Mouse (Mus musculus) embryonic facial prominence, embryonic 12.5 days (tissue): ENCODE results near the gene Pla2g4e. TPM values are rescaled to one million over a fixed set of nuclear protein-coding genes. Genes with fewer than 3 reads are reported as not detected.
A peak's percentile ranks its signal among the peaks of the same experiment; 100 is the strongest.

ENCODE experiments used
- ATAC-seq: fragments of 200-750 bp; cut with Nextera tagmentation; 2 replicates; pipeline ENCODE4 v1.8.0; 2017; ENCODE audit not compliant: insufficient number of reproducible peaks, insufficient read depth, low FRiP score, low TSS enrichment
- H3K27ac ChIP-seq: fragments of 300-500 bp; sonication (generic); 2 replicates; pipeline ENCODE4 v1.5.1; 2016; ENCODE audit warnings: mild to moderate bottlenecking
- H3K27me3 ChIP-seq: fragments of 300-500 bp; sonication (generic); 2 replicates; pipeline ENCODE4 v1.6.1; 2016; ENCODE audit warnings: mild to moderate bottlenecking, moderate library complexity
- H3K36me3 ChIP-seq: fragments of 300-500 bp; sonication (generic); 2 replicates; pipeline ENCODE4 v1.6.1; 2016; ENCODE audit warnings: mild to moderate bottlenecking
- H3K4me1 ChIP-seq: fragments of 300-500 bp; sonication (generic); 2 replicates; pipeline ENCODE4 v1.6.1; 2016
- H3K4me2 ChIP-seq: fragments of 300-500 bp; sonication (generic); replicated peaks from 2 replicates; pipeline ENCODE4 v1.6.1; 2016; ENCODE audit warnings: mild to moderate bottlenecking, moderate library complexity
- H3K4me3 ChIP-seq: fragments of 300-500 bp; sonication (generic); 2 replicates; pipeline ENCODE4 v1.5.1; 2016; ENCODE audit warnings: mild to moderate bottlenecking
- H3K9ac ChIP-seq: fragments of 300-500 bp; sonication (generic); 2 replicates; pipeline ENCODE4 v1.6.1; 2016; ENCODE audit warnings: mild to moderate bottlenecking, moderate library complexity
- H3K9me3 ChIP-seq: fragments of 300-500 bp; sonication (generic); 2 replicates; pipeline ENCODE4 v1.6.1; 2016; ENCODE audit warnings: mild to moderate bottlenecking, moderate library complexity
- WGBS: fragments of 180-500 bp; shearing (Covaris S2); methylation state at CpG from one replicate; pipeline ENCODE4 v1.1.7; 2016; 5-methylcytosine and 5-hydroxymethylcytosine counted together
- polyA plus RNA-seq: library from polyadenylated mRNA; unstranded; fragments of >200 nt; fragmentation: Nextera tagmentation; extraction: Ambion mirVana; gene quantifications from 2 replicates; pipeline ENCODE4 v1.2.1, GENCODE M21; 2016

Pla2g4e gene
- polyA plus RNA-seq, 1 experiment from 2014 or later: 0.04 TPM

GRCm38 (mm10) chr2:120129252-120129908 is 115.8 kb downstream of the Pla2g4e start:
- no peaks in the 10 kb centered on the region for H3K9me3 ChIP-seq
- H3K27ac ChIP-seq: 0 out of 2 replicates have a peak overlapping the region, but pooled peaks have one; percentile 20
- no peak overlapping the region for H3K4me2 ChIP-seq
- ATAC-seq: no peak
- 66% methylated on average over 8 of the region's 8 CpGs for WGBS
- H3K36me3 ChIP-seq: no peaks in the 10 kb centered on the region
- H3K4me1 ChIP-seq: peaks cover 14% of the 10 kb centered on the region
- 0 out of 2 replicates have a peak, but pooled peaks cover 2% of the 10 kb centered on the region for H3K27me3 ChIP-seq
- no peak overlapping the region for H3K9ac ChIP-seq
- H3K4me3 ChIP-seq: no peak overlapping the region

GRCm38 (mm10) chr2:120128611-120129051 is 116.5 kb downstream of the Pla2g4e start:
- peak overlapping the region; percentile 43 for H3K27ac ChIP-seq
- peaks cover 14% of the 10 kb centered on the region for H3K4me1 ChIP-seq
- no peak for ATAC-seq
- H3K4me3 ChIP-seq: no peak overlapping the region
- WGBS: 33% methylated on average over 1 of the region's 1 CpGs
- no peak overlapping the region for H3K4me2 ChIP-seq
- H3K9me3 ChIP-seq: no peaks in the 10 kb centered on the region
- 0 out of 2 replicates have a peak, but pooled peaks cover 2% of the 10 kb centered on the region for H3K27me3 ChIP-seq
- no peak overlapping the region for H3K9ac ChIP-seq
- no peaks in the 10 kb centered on the region for H3K36me3 ChIP-seq

GRCm38 (mm10) chr2:120128011-120128410 is 117.1 kb downstream of the Pla2g4e start:
- H3K4me1 ChIP-seq: peaks cover 14% of the 10 kb centered on the region
- no peaks in the 10 kb centered on the region for H3K9me3 ChIP-seq
- H3K9ac ChIP-seq: no peak overlapping the region
- peak overlapping the region; percentile 43 for H3K27ac ChIP-seq
- no peak for ATAC-seq
- H3K27me3 ChIP-seq: 0 out of 2 replicates have a peak, but pooled peaks cover 2% of the 10 kb centered on the region
- no peak overlapping the region for H3K4me2 ChIP-seq
- H3K36me3 ChIP-seq: no peaks in the 10 kb centered on the region
- H3K4me3 ChIP-seq: no peak overlapping the region

- peaks cover 17% of the 10 kb centered on the region for H3K4me1 ChIP-seq
- H3K9ac ChIP-seq: no peak overlapping the region
- H3K4me2 ChIP-seq: no peak overlapping the region
- 81% methylated on average over 1 of the region's 1 CpGs for WGBS
- no peaks in the 10 kb centered on the region for H3K36me3 ChIP-seq
- ATAC-seq: no peak
- H3K27ac ChIP-seq: no peak overlapping the region
- H3K4me3 ChIP-seq: no peak overlapping the region
- H3K9me3 ChIP-seq: no peaks in the 10 kb centered on the region
- 0 out of 2 replicates have a peak, but pooled peaks cover under 1% of the 10 kb centered on the region for H3K27me3 ChIP-seq
These were observed 118.2 kb downstream of the Pla2g4e start for GRCm38 (mm10) chr2:120126901-120127300.

- Histone ChIP-seq H3K4me2 (no peak overlapping the region), H3K4me1 (peaks cover 17% of the 10 kb centered on the region), H3K9me3 (no peaks in the 10 kb centered on the region), H3K36me3 (no peaks in the 10 kb centered on the region), H3K27me3 (no peaks in the 10 kb centered on the region), H3K4me3 (no peak overlapping the region), H3K27ac (no peak overlapping the region), H3K9ac (no peak overlapping the region)
- no peak for ATAC-seq
- WGBS: 86% methylated on average over 4 of the region's 4 CpGs
These were observed 118.7 kb downstream of the Pla2g4e start for GRCm38 (mm10) chr2:120126408-120126807.

- Histone ChIP-seq H3K27me3 (no peaks in the 10 kb centered on the region), H3K36me3 (no peaks in the 10 kb centered on the region), H3K4me3 (no peak overlapping the region), H3K9me3 (no peaks in the 10 kb centered on the region), H3K27ac (no peak overlapping the region), H3K9ac (no peak overlapping the region), H3K4me1 (peaks cover 17% of the 10 kb centered on the region), H3K4me2 (no peak overlapping the region)
- 97% methylated on average over 1 of the region's 1 CpGs for WGBS
- no peak for ATAC-seq
These were observed 119.7 kb downstream of the Pla2g4e start for GRCm38 (mm10) chr2:120125461-120125860.

- Histone ChIP-seq H3K9me3 (no peaks in the 10 kb centered on the region), H3K4me3 (no peak overlapping the region), H3K27ac (no peak overlapping the region), H3K36me3 (no peaks in the 10 kb centered on the region), H3K27me3 (no peaks in the 10 kb centered on the region), H3K9ac (no peak overlapping the region), H3K4me1 (peaks cover 16% of the 10 kb centered on the region), H3K4me2 (no peak overlapping the region)
- WGBS: 88% methylated on average over 2 of the region's 2 CpGs
- no peak for ATAC-seq
These were observed 120.2 kb downstream of the Pla2g4e start for GRCm38 (mm10) chr2:120124946-120125345.

GRCm38 (mm10) chr2:120124096-120124495 is 121.0 kb downstream of the Pla2g4e start:
- Histone ChIP-seq H3K9ac (no peak overlapping the region), H3K4me1 (peaks cover 11% of the 10 kb centered on the region; the same call in 1 of the 2 replicates), H3K27ac (no peak overlapping the region), H3K4me2 (no peak overlapping the region), H3K9me3 (no peaks in the 10 kb centered on the region), H3K36me3 (no peaks in the 10 kb centered on the region), H3K4me3 (no peak overlapping the region), H3K27me3 (no peaks in the 10 kb centered on the region)
- 37% methylated on average over 1 of the region's 1 CpGs for WGBS
- no peak for ATAC-seq

GRCm38 (mm10) chr2:120122983-120123382 is 122.2 kb downstream of the Pla2g4e start:
- no peak overlapping the region for H3K9ac ChIP-seq
- ATAC-seq: no peak
- 0 out of 2 replicates have a peak, but pooled peaks cover 3% of the 10 kb centered on the region for H3K4me1 ChIP-seq
- WGBS: 94% methylated on average over 6 of the region's 6 CpGs
- H3K9me3 ChIP-seq: no peaks in the 10 kb centered on the region
- no peaks in the 10 kb centered on the region for H3K27me3 ChIP-seq
- H3K27ac ChIP-seq: no peak overlapping the region
- H3K4me3 ChIP-seq: no peak overlapping the region
- no peaks in the 10 kb centered on the region for H3K36me3 ChIP-seq
- no peak overlapping the region for H3K4me2 ChIP-seq

- H3K4me2 ChIP-seq: no peak overlapping the region
- H3K27me3 ChIP-seq: no peaks in the 10 kb centered on the region
- no peak overlapping the region for H3K4me3 ChIP-seq
- no peak overlapping the region for H3K9ac ChIP-seq
- 88% methylated on average over 6 of the region's 6 CpGs for WGBS
- no peak for ATAC-seq
- H3K36me3 ChIP-seq: no peaks in the 10 kb centered on the region
- peaks cover 4% of the 10 kb centered on the region; the same call in 1 of the 2 replicates for H3K4me1 ChIP-seq
- no peaks in the 10 kb centered on the region for H3K9me3 ChIP-seq
- no peak overlapping the region for H3K27ac ChIP-seq
These were observed 127.8 kb downstream of the Pla2g4e start for GRCm38 (mm10) chr2:120117346-120117745.
